Mouse (Mus musculus): ENCODE measurements around the gene Gm10985. TPM values are rescaled to one million over a fixed set of nuclear protein-coding genes. Genes with fewer than 3 reads are reported as not detected.

The Gm10985 gene
- not detected in 2 replicates for polyA plus RNA-seq (2015; fragmentation: Nextera tagmentation; extraction: Ambion mirVana)

DNA sequence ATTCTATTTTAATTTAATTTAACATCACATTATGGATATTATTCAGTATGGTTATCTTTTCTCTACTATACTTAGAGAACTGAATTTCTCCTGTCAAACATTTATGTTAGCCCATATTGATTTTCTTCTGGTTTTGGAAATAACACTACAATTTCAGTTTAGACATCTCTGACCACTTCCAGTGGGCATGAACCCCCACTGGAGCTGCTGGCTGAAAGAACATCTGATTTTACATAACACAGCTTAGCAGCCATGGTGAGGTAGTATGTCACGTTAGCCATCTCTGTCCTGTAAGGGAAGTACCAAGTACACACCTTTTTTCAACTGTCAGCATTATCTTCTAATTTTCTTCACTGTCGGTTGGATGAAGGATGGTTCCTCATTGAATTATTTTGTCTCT, at the start of gene Gm10985:
TSS of gene Gm10985 (plus strand) at position 301 of the 400 bp plus-strand sequence.
- TF ChIP-seq CTCF (IDR thresholded peaks at IDR 0.05; ENCODE audit: low read depth), result no peak
- 62% methylated on average over 2 of the region's 2 CpGs for WGBS (ENCODE audit: insufficient replicate concordance)
- Histone ChIP-seq H3K27me3 (ENCODE audit: insufficient read depth, low read length) (no peaks in the 10 kb centered on the region), H3K36me3 (replicated peaks; ENCODE audit: insufficient read depth, low read length) (no peaks in the 10 kb centered on the region), H3K4me3 (ENCODE audit: low read depth, low read length) (no peak within 1 kb of the TSS), H3K4me1 (ENCODE audit: insufficient read depth) (no peaks in the 10 kb centered on the region), H3K27ac (ENCODE audit: low read depth) (no peak within 1 kb of the TSS), H3K4me2 (ENCODE audit: low read depth, low read length) (no peak within 1 kb of the TSS), H3K9ac (replicated peaks) (no peak within 1 kb of the TSS), H3K9me3 (ENCODE audit: low read length) (no peaks in the 10 kb centered on the region)
- no peak for DNase-seq
- no peak for ATAC-seq

DNA sequence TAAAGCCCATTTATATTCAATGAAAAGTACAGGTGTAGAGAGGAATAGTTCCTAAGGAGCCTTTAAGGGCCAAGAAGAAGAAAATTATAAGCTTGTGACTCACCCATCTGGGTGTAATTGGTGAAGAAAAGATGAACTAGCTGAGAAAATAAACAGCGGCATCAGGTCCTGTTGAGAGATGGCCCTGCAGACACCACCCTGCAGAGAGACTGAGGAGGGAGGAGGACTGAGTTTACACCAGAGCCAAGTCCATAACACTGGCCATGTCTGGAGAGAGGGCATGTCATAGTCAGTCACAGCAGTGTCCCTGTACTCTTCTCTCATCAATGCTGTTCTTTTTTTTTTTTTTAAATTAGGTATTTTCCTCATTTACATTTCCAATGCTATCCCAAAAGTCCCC, 48.0 kb upstream of the Gm10985 start:
- Histone ChIP-seq H3K4me3 (ENCODE audit: low read depth, low read length) (no peak overlapping the region), H3K9me3 (ENCODE audit: low read length) (no peaks in the 10 kb centered on the region), H3K27ac (ENCODE audit: low read depth) (no peak overlapping the region), H3K27me3 (ENCODE audit: insufficient read depth, low read length) (no peaks in the 10 kb centered on the region), H3K9ac (replicated peaks) (no peak overlapping the region), H3K4me2 (ENCODE audit: low read depth, low read length) (no peak overlapping the region), H3K36me3 (replicated peaks; ENCODE audit: insufficient read depth, low read length) (no peaks in the 10 kb centered on the region), H3K4me1 (ENCODE audit: insufficient read depth) (no peaks in the 10 kb centered on the region)
- no peak for DNase-seq
- WGBS (ENCODE audit: insufficient replicate concordance), result 90% methylated on average over 1 of the region's 1 CpGs
- no peak for TF ChIP-seq CTCF (IDR thresholded peaks at IDR 0.05; ENCODE audit: low read depth)
- no peak for TF ChIP-seq EP300 (IDR thresholded peaks at IDR 0.05; ENCODE audit: low read depth)
- ATAC-seq, result no peak

- ATAC-seq (no peak), DNase-seq (no peak)
- Histone ChIP-seq H3K27ac (ENCODE audit: low read depth) (no peak overlapping the region), H3K4me2 (ENCODE audit: low read depth, low read length) (no peak overlapping the region), H3K4me1 (ENCODE audit: insufficient read depth) (no peaks in the 10 kb centered on the region), H3K27me3 (ENCODE audit: insufficient read depth, low read length) (no peaks in the 10 kb centered on the region), H3K9me3 (ENCODE audit: low read length) (no peaks in the 10 kb centered on the region), H3K4me3 (ENCODE audit: low read depth, low read length) (no peak overlapping the region), H3K9ac (replicated peaks) (no peak overlapping the region), H3K36me3 (replicated peaks; ENCODE audit: insufficient read depth, low read length) (no peaks in the 10 kb centered on the region)
- no peak for TF ChIP-seq CTCF (IDR thresholded peaks at IDR 0.05; ENCODE audit: low read depth)
- no peak for TF ChIP-seq EP300 (IDR thresholded peaks at IDR 0.05; ENCODE audit: low read depth)
- WGBS (ENCODE audit: insufficient replicate concordance), result 43% methylated on average over 2 of the region's 2 CpGs
Measured at GRCm38 (mm10) chr3:53799671-53800070, 45.2 kb upstream of the Gm10985 start.

DNA sequence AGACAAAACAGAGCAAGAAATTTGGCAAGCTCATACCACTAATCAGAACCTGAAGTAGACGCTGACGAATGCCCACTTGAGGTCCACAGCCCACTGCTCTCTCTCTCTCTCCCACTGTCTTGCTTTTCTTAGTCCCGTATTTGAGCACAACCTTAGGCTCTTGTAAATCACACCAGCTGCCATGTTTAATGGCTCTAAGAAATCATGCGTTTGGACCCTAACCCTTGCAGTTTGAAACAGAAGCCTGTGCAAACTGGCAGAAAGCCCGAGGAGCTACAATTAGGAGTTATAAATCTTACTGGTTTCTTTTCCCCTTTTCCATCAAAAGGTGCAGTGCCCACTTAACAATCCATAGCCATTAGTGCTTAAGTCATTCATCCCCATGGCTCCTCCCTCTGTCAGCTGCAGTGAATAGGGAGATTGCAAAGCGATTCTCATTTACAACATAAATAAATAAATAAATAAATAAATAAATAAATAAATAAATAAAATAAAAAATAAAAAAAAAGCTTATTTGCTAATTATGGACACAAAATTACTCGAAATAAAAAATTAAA, 31.4 kb upstream of the Gm10985 start:
- Histone ChIP-seq H3K4me3 (ENCODE audit: low read depth, low read length) (no peak overlapping the region), H3K36me3 (replicated peaks; ENCODE audit: insufficient read depth, low read length) (no peaks in the 10 kb centered on the region), H3K27ac (ENCODE audit: low read depth) (no peak overlapping the region), H3K9me3 (ENCODE audit: low read length) (no peaks in the 10 kb centered on the region), H3K27me3 (ENCODE audit: insufficient read depth, low read length) (no peaks in the 10 kb centered on the region), H3K4me2 (ENCODE audit: low read depth, low read length) (no peak overlapping the region), H3K4me1 (ENCODE audit: insufficient read depth) (no peaks in the 10 kb centered on the region), H3K9ac (replicated peaks) (no peak overlapping the region)
- no peak for ATAC-seq
- DNase-seq, result no peak
- WGBS (ENCODE audit: insufficient replicate concordance), result 75% methylated on average over 7 of the region's 7 CpGs
- no peak for TF ChIP-seq CTCF (IDR thresholded peaks at IDR 0.05; ENCODE audit: low read depth)
- TF ChIP-seq EP300 (IDR thresholded peaks at IDR 0.05; ENCODE audit: low read depth), result no peak

- no peaks in the 10 kb centered on the region for H3K36me3 ChIP-seq (replicated peaks; ENCODE audit: insufficient read depth, low read length)
- ATAC-seq, result no peak
- no peak overlapping the region for H3K4me2 ChIP-seq (ENCODE audit: low read depth, low read length)
- WGBS (ENCODE audit: insufficient replicate concordance), result 77% methylated on average over 2 of the region's 2 CpGs
- no peaks in the 10 kb centered on the region for H3K9me3 ChIP-seq (ENCODE audit: low read length)
- H3K4me3 ChIP-seq (ENCODE audit: low read depth, low read length), result no peak overlapping the region
- no peak overlapping the region for H3K27ac ChIP-seq (ENCODE audit: low read depth)
- no peak for DNase-seq
- no peak for TF ChIP-seq CTCF (IDR thresholded peaks at IDR 0.05; ENCODE audit: low read depth)
- no peak for TF ChIP-seq EP300 (IDR thresholded peaks at IDR 0.05; ENCODE audit: low read depth)
- H3K9ac ChIP-seq (replicated peaks), result no peak overlapping the region
- H3K4me1 ChIP-seq (ENCODE audit: insufficient read depth), result no peaks in the 10 kb centered on the region
- H3K27me3 ChIP-seq (ENCODE audit: insufficient read depth, low read length), result no peaks in the 10 kb centered on the region
Measured at GRCm38 (mm10) chr3:53834238-53834637, 10.6 kb upstream of the Gm10985 start.

- DNase-seq (no peak), ATAC-seq (no peak)
- H3K27ac ChIP-seq (ENCODE audit: low read depth), result no peak overlapping the region
- H3K4me1 ChIP-seq (ENCODE audit: insufficient read depth), result no peaks in the 10 kb centered on the region
- H3K4me3 ChIP-seq (ENCODE audit: low read depth, low read length), result no peak overlapping the region
- H3K9me3 ChIP-seq (ENCODE audit: low read length), result no peaks in the 10 kb centered on the region
- no peak overlapping the region for H3K4me2 ChIP-seq (ENCODE audit: low read depth, low read length)
- no peak overlapping the region for H3K9ac ChIP-seq (replicated peaks)
- H3K27me3 ChIP-seq (ENCODE audit: insufficient read depth, low read length), result no peaks in the 10 kb centered on the region
- WGBS (ENCODE audit: insufficient replicate concordance), result 62% methylated on average over 7 of the region's 7 CpGs
- TF ChIP-seq CTCF (IDR thresholded peaks at IDR 0.05; ENCODE audit: low read depth), result no peak
- TF ChIP-seq EP300 (IDR thresholded peaks at IDR 0.05; ENCODE audit: low read depth), result no peak
- no peaks in the 10 kb centered on the region for H3K36me3 ChIP-seq (replicated peaks; ENCODE audit: insufficient read depth, low read length)
Measured at GRCm38 (mm10) chr3:53846206-53846928, 1.5 kb downstream of the Gm10985 start.
